Mouse (Mus musculus) frontal cortex, postnatal 36 days (tissue): ENCODE measurements around the gene Mnat1.
"Not testable (repeated sequence)": the region's sequence is repeated elsewhere in the genome, so short reads cannot be mapped to it uniquely, and the experiment has no call there.

Experiments
- DNase-seq, 2 experiments: peaks; one replicate each; pipeline ENCODE4 v3.0.0; 2022; ENCODE audit warnings: low spot score in 2 of 2

Mnat1 gene

GRCm38 (mm10) chr12:73147236-73147635 is 23.7 kb downstream of the Mnat1 start:
- no peak for DNase-seq

DNA sequence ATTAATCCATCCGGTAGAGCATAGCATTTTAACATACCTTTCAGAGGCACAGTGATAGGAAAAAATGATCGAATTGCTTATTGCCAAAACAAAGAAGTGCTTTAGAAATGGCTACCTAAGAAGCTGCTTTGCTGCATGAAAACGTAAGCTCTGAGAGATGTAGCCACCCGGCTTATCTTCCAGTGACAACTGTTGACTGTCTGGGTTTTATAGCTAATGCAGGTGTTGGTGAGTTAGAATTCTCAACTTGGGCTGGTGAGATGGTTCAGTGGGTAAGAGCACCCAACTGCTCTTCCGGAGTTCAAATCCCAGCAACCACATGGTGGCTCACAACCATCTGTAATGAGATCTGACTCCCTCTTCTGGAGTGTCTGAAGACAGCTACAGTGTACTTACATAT is 27.5 kb downstream of the Mnat1 start:
- DNase-seq, result not testable (repeated sequence)

- DNase-seq, result no peak
Measured at GRCm38 (mm10) chr12:73154150-73154549, 30.6 kb downstream of the Mnat1 start.

DNA sequence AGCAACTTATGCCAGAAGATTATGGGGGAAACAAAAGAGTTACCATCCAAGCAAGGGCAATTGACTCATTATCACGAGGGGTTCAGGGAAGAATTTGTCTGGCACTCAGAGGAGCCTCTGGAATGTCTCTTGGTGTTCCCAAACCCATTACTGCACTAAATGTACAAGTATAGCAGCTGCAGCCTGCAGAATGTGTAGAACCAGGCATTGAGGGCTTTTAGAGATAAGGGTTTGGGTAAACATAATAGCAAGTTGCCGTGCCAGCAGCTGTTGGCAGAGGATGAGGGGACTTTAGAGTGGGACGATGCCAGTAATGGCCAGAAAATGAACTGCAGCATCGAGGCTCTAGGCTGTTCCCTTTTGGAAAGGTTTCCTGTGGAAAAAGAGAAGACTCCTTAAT is 36.8 kb downstream of the Mnat1 start:
- no peak for DNase-seq

- no peak for DNase-seq
Measured at GRCm38 (mm10) chr12:73162408-73163181, 39.1 kb downstream of the Mnat1 start.

DNA sequence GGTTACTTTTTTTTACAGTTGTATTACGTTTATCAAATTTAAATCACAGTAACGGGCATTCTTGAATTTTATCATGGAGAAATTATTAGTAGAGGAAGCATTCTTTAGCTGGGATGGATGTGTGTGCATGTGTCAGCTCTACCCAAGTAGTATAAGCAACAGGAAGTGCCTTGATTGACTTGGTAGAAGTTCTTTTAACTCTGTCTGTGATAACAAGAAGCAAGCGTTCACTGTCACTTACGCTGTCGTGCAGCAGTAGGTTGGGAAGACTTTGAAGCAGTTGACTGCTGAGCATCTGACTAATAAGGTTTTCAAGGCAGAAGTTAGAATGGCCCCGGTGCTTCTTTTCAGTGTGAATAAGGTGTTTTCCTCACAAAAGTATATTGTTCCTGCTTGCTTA is 47.3 kb downstream of the Mnat1 start:
- no peak for DNase-seq

DNA sequence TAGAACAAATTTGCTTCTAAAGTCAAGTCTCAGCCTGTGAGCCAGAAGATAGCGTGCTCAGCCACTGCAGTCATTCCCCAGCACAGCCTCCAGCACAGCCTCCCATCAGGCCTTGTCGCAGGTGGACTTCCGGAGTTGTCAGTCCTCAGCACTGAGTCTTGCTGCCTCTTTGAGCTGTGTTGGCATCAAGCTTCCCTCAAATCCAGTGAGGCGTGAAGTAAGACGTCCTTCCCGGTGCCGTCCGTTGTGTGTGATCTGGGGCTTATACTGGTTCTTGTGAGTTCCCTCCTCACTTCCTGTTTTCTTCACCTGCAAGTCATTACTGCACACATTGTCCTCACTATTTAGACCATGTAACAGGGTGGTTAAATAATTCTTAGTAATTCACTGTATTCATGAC is 60.4 kb downstream of the Mnat1 start:
- no peak for DNase-seq

GRCm38 (mm10) chr12:73197363-73197762 is 73.8 kb downstream of the Mnat1 start:
- no peak for DNase-seq

- DNase-seq, result no peak
Measured at GRCm38 (mm10) chr12:73198451-73198850, 74.9 kb downstream of the Mnat1 start.

DNA sequence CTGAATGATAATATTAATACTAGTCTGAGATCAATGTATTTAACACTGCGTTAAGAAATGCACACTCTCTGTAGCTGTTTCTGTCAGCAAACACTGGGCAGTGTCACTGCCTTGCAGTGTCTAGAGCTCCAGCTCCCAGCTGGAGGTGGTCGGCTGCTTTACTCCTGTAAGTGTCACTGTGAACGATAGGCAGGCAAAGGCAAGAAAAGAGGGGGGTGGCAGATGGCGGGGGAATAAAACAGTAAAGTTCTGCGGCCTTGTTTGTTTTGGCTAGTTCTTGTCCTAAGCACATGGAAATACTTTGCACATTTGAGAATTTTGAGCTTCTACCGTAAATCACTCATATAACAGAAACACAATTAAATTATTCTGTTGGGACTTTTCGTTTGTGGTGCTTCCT is 75.9 kb downstream of the Mnat1 start:
- no peak for DNase-seq

DNA sequence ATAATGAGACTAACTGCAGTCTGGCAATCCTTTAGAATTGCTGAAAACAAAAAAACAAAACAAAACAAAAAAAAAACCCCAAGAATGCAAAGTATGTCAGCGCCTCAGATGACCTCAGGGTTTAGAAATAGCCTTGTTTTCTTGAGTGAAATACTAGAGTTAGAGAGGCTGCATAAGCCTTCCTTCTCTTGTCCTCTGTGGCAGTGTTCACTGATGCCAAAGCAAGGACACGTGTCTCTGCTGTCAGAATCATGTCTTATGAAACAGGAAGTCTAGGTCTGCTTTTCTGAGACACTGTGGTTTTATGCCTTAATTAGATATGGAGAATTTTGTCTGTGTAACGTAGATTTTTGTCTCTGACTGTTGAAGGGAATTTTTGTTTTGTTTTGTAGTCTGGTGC is 78.1 kb downstream of the Mnat1 start:
- no peak for DNase-seq

- DNase-seq, result no peak
Measured at GRCm38 (mm10) chr12:73205710-73206649, 82.5 kb downstream of the Mnat1 start.

- no peak for DNase-seq
Measured at GRCm38 (mm10) chr12:73207008-73207407, 83.5 kb downstream of the Mnat1 start.

DNA sequence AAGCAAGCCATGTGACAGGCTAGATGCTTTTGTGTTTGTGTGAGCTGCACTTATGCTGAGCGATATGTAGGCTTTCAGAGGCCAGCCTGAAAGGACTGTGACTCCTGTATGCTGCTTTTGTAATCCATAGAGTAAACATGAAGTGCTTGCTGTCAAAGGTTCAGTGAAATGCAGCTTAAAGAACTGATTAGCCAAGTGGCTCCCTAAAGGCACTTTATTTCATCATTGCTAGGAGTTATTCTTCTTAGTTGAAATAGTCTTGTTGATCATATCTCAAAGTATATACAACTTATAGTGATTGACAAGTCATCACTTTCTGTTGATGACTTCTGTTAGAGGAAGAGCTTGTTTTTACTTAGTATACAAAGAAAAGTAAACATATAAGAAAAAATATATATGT is 83.9 kb downstream of the Mnat1 start:
- DNase-seq, result no peak

- no peak for DNase-seq
Measured at GRCm38 (mm10) chr12:73208518-73208917, 85.0 kb downstream of the Mnat1 start.

DNA sequence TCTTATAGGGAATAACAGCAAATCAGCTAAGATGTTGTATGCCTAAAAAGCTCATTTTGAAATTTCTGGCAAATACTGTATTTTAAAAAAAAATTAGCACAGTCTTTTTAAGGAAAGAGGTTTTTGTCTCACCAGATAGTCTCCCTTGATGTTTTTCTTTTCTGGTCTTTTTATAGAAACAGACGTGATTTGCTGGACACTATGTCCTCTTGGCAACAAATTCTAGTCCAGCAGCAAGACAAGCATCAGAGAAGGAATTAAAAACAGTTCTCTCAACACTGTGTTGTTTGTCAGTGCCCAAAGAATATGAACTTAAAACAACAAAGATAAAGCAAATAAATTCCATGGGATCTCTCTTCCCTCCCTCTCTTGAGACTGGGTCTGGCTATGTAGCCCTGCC is 85.6 kb downstream of the Mnat1 start:
- DNase-seq, result no peak

DNA sequence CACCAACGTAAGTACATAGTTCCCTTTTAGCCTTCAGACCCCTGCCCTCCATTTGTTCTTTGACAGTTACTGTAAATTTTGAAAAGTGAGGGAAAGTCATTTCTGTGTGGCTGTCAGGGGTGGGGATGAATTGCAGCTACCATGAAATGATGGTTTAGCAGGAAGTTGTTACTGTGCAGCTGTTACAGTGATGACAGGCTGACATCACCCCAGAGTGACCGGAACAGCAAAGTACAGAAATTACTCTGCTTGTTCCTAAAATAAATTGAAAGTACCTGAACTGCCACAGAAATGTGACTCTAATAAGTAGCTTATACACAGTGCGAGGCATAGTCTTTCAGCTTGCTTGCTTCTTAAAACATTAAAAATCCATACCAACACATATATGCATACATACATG is 86.9 kb downstream of the Mnat1 start:
- no peak for DNase-seq

DNA sequence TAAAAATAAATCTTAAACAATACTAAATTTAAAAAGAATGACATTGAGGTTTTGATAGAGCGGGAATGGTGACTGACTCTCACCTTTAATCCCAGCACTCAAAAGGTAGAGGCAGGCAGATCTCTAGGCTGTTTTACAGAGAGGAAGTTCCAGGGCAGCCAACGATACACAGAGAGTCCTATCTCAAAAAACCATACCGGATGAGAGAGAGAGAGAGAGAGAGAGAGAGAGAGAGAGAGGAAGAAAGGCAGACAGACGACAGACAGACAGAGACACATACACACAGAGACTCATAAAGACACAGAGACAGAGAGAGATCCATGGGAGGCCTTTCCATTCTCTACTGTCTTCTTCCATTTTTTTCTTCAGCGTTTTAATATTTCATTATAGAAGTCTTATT is 92.3 kb downstream of the Mnat1 start:
- no peak for DNase-seq

GRCm38 (mm10) chr12:73218632-73219031 is 95.1 kb downstream of the Mnat1 start:
- no peak for DNase-seq

GRCm38 (mm10) chr12:73221235-73221634 is 97.7 kb downstream of the Mnat1 start:
- DNase-seq, result no peak

DNA sequence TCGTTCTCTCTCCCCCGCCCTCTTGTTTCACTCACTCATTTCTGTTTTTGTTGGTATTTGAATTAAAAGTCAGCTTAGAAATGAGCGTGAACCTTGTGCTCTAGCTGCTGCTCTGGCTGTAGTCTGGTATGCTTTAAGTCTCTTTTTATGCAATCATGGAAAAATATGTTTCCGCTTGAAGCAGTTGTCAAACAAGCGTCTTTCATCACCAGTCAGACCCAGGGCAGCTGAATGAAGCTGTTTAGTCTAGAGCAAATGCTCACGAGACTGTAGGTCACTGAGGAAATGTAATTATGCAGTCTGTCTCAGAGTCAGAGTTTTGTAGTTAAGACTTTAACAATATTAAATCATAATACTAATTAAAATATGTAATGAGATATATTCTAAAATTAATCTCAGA is 100.4 kb downstream of the Mnat1 start:
- no peak for DNase-seq

DNA sequence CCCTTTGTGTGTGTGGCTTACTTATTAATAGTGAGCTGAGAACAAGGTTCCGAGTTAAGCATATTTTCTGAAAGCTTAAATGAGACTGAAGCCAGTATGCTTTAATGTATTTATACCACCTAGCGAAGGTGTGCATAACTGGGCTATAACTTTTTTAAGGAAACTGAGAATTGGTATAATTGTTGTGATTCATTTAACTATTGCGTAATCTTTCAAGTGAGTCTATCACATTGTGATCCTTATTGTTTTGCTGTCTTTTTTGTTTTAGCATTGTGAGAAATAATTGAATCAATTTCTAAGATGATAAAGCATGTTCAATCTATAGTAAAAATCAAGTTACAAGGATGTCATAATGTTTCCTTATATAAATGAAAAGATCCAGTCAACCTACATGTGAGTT is 104.9 kb downstream of the Mnat1 start:
- DNase-seq, result no peak

DNA sequence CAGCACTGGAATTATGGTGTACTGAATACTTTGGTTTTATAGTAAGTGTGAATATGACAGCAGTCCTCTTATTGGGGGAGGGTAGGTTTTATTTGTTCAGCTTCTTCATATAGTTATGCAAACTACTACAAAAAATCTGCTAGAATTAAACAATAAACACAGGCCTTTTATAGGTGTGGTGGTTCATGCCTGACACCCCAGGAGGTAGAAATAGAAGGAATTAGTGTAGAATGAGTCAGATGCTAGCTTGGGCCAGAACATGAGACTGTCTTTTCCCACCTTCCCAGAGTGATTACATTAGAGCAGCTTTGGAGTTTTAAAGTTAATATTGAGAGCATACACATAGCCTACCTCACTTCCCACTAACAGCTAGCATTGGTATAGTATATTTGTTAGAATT is 106.7 kb downstream of the Mnat1 start:
- no peak for DNase-seq
